Mouse (Mus musculus): ENCODE data around the gene Arl5c.

- TF ChIP-seq CTCF (IDR thresholded peaks at IDR 0.05; ENCODE audit: low read depth): no peak
- TF ChIP-seq EP300 (IDR thresholded peaks at IDR 0.05; ENCODE audit: low read depth): no peak
These were observed 12.5 kb downstream of the Arl5c start for GRCm38 (mm10) chr11:97983506-97983905.

All from heart, postnatal 0 days (tissue).